Mouse (Mus musculus): Measurements from ENCODE around the gene Thap7.

Thap7 gene

GRCm38 (mm10) chr16:17488478-17489468, 42.2 kb downstream of the Thap7 start:
- peak; percentile 28 for DNase-seq (ENCODE audit: extremely low spot score)

GRCm38 (mm10) chr16:17486505-17486904, 44.4 kb downstream of the Thap7 start:
- no peak for DNase-seq (ENCODE audit: extremely low spot score)

- no peak for DNase-seq (ENCODE audit: extremely low spot score)
Measured at GRCm38 (mm10) chr16:17481465-17481864, 49.5 kb downstream of the Thap7 start.

DNA sequence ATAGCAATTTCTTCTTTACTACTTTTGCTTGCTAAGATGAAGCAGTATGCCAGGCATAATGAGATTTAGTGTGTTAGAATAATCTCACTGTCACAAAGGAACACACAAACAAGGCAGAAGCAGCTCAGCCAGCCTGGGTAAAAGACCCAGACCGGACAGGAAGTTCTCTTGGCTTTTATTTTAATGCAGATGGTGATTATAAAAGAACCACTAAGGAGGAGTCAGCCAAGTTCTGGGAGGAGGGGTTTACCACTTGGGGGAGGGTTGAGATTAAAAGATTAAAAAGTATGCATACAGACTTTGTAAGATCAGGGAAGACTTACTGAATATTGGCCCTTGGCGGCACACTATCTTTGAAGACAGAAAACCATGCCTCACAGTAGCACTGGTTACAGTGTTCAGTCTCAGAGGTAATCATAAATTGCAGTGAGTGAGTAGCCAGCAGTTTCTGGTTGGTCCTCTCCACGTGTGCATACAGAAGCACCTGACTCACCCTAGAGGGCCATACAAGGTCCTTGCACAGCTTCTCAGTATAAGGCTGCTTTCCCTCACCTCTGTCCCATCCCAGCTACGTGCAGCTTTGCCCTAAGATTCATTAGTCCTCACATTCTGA, 52.5 kb downstream of the Thap7 start:
- DNase-seq (ENCODE audit: extremely low spot score) = no peak
